ENCODE assay signal across 9 mouse cellular contexts in the genomic region with DNA sequence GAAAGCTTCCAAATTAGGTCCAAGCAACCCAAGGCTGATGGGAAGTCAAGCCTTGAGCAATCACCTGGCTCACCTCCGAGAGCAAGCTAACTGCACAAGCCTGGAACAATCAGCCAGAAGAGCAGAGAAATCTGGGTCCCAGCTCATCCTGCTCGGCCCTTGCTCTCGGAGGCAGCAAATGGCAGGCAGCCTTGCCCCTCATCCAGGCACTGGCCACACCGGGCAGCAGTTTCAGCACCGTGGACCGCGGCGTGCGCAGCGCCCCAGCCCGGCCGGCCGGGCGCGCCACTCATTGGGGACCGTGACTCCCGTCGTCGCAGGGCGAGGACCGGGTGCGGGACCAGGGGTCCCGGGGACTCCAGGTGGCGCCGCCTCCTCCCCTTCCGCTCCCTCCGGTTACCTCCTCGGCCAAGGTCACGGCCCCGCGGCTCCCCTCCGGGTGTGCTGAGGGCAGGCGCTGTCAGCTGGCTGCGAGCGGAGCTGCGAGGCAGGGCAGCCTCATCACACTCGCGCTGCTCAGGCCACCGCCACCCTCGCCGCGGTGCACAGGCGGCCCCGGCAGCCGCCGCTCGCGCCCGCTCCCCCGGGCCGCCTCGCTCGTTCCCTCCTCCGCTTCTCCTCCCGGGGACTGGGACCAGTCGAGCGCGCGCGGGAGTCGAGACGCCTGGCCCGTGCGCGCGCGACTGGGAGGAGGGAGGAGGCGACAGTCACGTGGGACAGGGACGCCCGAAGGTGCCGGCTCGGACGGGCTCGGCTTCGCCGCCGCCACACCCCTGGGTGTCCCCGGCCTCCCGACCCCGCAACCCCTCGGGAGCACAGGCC. TPM values are rescaled to one million over a fixed set of nuclear protein-coding genes. Genes with fewer than 3 reads are reported as not detected.
DNase-seq lines count a peak whose midpoint lies in the region; ATAC-seq and TF ChIP-seq lines count a peak whose summit lies in the region.
"Had no signal": no experiment of that assay in that cellular context is flagged by ENCODE, and none has a peak within 500 bp of the region (broad histone marks: within the 10 kb centered on the region; RNA-seq: fewer than 3 reads in every experiment).

A gene (minus strand): TSS at position 640 of the 822 bp plus-strand sequence.

- TF ChIP-seq CTCF in cerebellum, adult 2 months (IDR thresholded peaks at IDR 0.05; ENCODE audit: borderline replicate concordance, insufficient read depth, low read depth, low read length): no peak
- TF ChIP-seq CTCF in lung, embryonic 14.5 days (IDR thresholded peaks at IDR 0.05; ENCODE audit: low read depth): no peak

- peak within 1 kb of the TSS; percentile 74 for H3K4me3 ChIP-seq in cerebellum, adult 2 months (replicated peaks; ENCODE audit: insufficient read depth, low read depth, low read length)
- peak within 1 kb of the TSS; percentile 56 for H3K4me3 ChIP-seq in lung, embryonic 14.5 days (ENCODE audit: low read depth, low read length)

- ATAC-seq in hematopoietic stem cell, adult 5-6 weeks (replicated peaks in 1 of 2; ENCODE audit: insufficient read depth in 1 of 2, low FRiP score in 2 of 2, low TSS enrichment in 1 of 2, low read depth in 1 of 2, poor library complexity in 2 of 2, severe bottlenecking in 2 of 2): peak; percentile 52 to 60; a peak in 3 of 4 replicates
- peak; percentile 92 for ATAC-seq in lung, embryonic 14.5 days (ENCODE audit: insufficient read depth)

- under 1% methylated on average over 75 of the region's 82 CpGs for WGBS in cerebellum, adult 2 months
- WGBS in lung, embryonic 14.5 days: under 1% methylated on average over 49 of the region's 82 CpGs

- peak; percentile 60 for TF ChIP-seq POLR2A in cerebellum, adult 2 months (IDR thresholded peaks at IDR 0.05; ENCODE audit: borderline replicate concordance, insufficient read depth, low read length)

- H3K9me3 ChIP-seq in lung, embryonic 14.5 days (ENCODE audit: low read depth, low read length): no peaks in the 10 kb centered on the region

- H3K36me3 ChIP-seq in lung, embryonic 14.5 days (ENCODE audit: insufficient read depth): no peaks in the 10 kb centered on the region

- no peaks in the 10 kb centered on the region for H3K27me3 ChIP-seq in cerebellum, adult 2 months (ENCODE audit: control insufficient read depth, insufficient read depth, low read length)
- peaks cover 26% of the 10 kb centered on the region for H3K27me3 ChIP-seq in lung, embryonic 14.5 days (ENCODE audit: insufficient read depth, low read length)

- H3K4me2 ChIP-seq in lung, embryonic 14.5 days: peak within 1 kb of the TSS; percentile 100

- peaks cover 6% of the 10 kb centered on the region for H3K4me1 ChIP-seq in cerebellum, adult 2 months (ENCODE audit: control insufficient read depth, insufficient read depth, low read length)
- H3K4me1 ChIP-seq in lung, embryonic 14.5 days (ENCODE audit: insufficient read depth): no peaks in the 10 kb centered on the region

- DNase-seq in ES-CJ7 (ENCODE audit: low read depth, low spot score): peak; percentile 45
- DNase-seq in cerebellum, adult 2 months: peak; percentile 90
- peak; percentile 55 for DNase-seq in forelimb bud, embryonic 11.5 days (ENCODE audit: low read depth, low spot score)
- peak; percentile 74 for DNase-seq in layer of hippocampus, adult 9-11 months
- DNase-seq in lung, embryonic 14.5 days: peak; percentile 66
- DNase-seq in ovary, postnatal 10 days (ENCODE audit: low spot score): peak; percentile 6
- DNase-seq in thymus, postnatal 25 days: peak; percentile 12

- peak within 1 kb of the TSS; percentile 34 for H3K9ac ChIP-seq in lung, embryonic 14.5 days

- peak within 1 kb of the TSS; percentile 85 for H3K27ac ChIP-seq in cerebellum, adult 2 months (ENCODE audit: insufficient read depth, low read length)
- no peak within 1 kb of the TSS for H3K27ac ChIP-seq in lung, embryonic 14.5 days (ENCODE audit: low read depth)

RNA-seq across cellular contexts. Expression of the gene that starts here (rescaled TPM):
- 52.0 and 54.9 TPM in 2 replicates for polyA plus RNA-seq in cerebellum, adult 2 months (2012; rRNA removed)
- total RNA-seq in hematopoietic stem cell, adult 5-6 weeks (2017): not detected in 2 replicates
- polyA plus RNA-seq in lung, embryonic 14.5 days (2014; fragmentation: Nextera tagmentation; extraction: Ambion mirVana): 0.08 and 0.20 TPM in 2 replicates
- total RNA-seq: MEL had no signal

Comparison
In these comparisons a context has a peak if more than half of its experiments do, and no peak if none do; other contexts are left out.
1. RNA of the gene that starts here (polyA plus RNA-seq): 52.0 to 54.9 TPM in cerebellum, adult 2 months; 0.08 to 0.20 TPM in lung, embryonic 14.5 days; every median in the first group is over 10 times any median in the second.
2. Peak in ATAC-seq in hematopoietic stem cell, adult 5-6 weeks; RNA of the gene not detected or under 1 TPM.
3. Peak in DNase-seq, ATAC-seq, H3K4me3 ChIP-seq, H3K9ac ChIP-seq and H3K4me2 ChIP-seq in lung, embryonic 14.5 days; RNA of the gene not detected or under 1 TPM.
4. DNase-seq: peak in every context shown above with its lines; median percentile 90 in cerebellum, adult 2 months; 74 in layer of hippocampus, adult 9-11 months; 66 in lung, embryonic 14.5 days; 55 in forelimb bud, embryonic 11.5 days; 45 in ES-CJ7; 12 in thymus, postnatal 25 days; 6 in ovary, postnatal 10 days.